Mouse (Mus musculus) limb, embryonic 11.5 days (tissue): Measurements from ENCODE around the gene Acp5. TPM values are rescaled to one million over a fixed set of nuclear protein-coding genes. Genes with fewer than 3 reads are reported as not detected.

Experiments used
- ATAC-seq: fragments of 200-750 bp; cut with Nextera tagmentation; 2 replicates; pipeline ENCODE4 v1.8.0; 2017; ENCODE audit warnings: low read depth; ENCODE audit not compliant: insufficient number of reproducible peaks, low FRiP score, low TSS enrichment
- DNase-seq: peaks from one replicate; pipeline ENCODE4 v3.0.0-alpha.2; 2015; ENCODE audit warnings: low spot score
- H3K27ac ChIP-seq: fragments of 300-500 bp; sonication (generic); replicated peaks from 2 replicates; pipeline ENCODE4 v1.5.1; 2014; ENCODE audit warnings: low read depth, mild to moderate bottlenecking, low read length
- H3K27me3 ChIP-seq: fragments of 300-500 bp; sonication (generic); 2 replicates; pipeline ENCODE4 v1.6.1; 2014; ENCODE audit warnings: mild to moderate bottlenecking, low read length, mixed read lengths; ENCODE audit not compliant: control insufficient read depth, insufficient read depth
- H3K36me3 ChIP-seq: fragments of 300-500 bp; sonication (generic); 2 replicates; pipeline ENCODE4 v1.6.1; 2014; ENCODE audit warnings: mild to moderate bottlenecking, low read length, moderate library complexity, mixed read lengths; ENCODE audit not compliant: control insufficient read depth, insufficient read depth
- H3K4me1 ChIP-seq: fragments of 300-500 bp; sonication (generic); 2 replicates; pipeline ENCODE4 v1.6.1; 2014; ENCODE audit warnings: low read length, mixed read lengths; ENCODE audit not compliant: control insufficient read depth, insufficient read depth
- H3K4me2 ChIP-seq: fragments of 300-500 bp; sonication (generic); 2 replicates; pipeline ENCODE4 v1.6.1; 2014; ENCODE audit warnings: low read depth, mild to moderate bottlenecking, moderate library complexity; ENCODE audit not compliant: severe bottlenecking
- H3K4me3 ChIP-seq: fragments of 300-500 bp; sonication (generic); 2 replicates; pipeline ENCODE4 v1.5.1; 2014; ENCODE audit warnings: low read depth, low read length
- H3K9ac ChIP-seq: fragments of 300-500 bp; sonication (generic); 2 replicates; pipeline ENCODE4 v1.6.1; 2014; ENCODE audit warnings: mild to moderate bottlenecking, low read length
- H3K9me3 ChIP-seq: fragments of 300-500 bp; sonication (generic); 2 replicates; pipeline ENCODE4 v1.6.1; 2016; ENCODE audit warnings: low read length; ENCODE audit not compliant: control insufficient read depth
- whole genome bisulfite sequencing: fragments of 180-500 bp; shearing (Covaris S2); extraction: QIAGEN DNeasy Blood & Tissue Kit; methylation state at CpG from one replicate; pipeline ENCODE4 v1.1.7; 2014; 5-methylcytosine and 5-hydroxymethylcytosine counted together
- polyA plus RNA-seq: library from polyadenylated mRNA; unstranded; fragments of >200 nt; fragmentation: Nextera tagmentation; extraction: Ambion mirVana; gene quantifications from 2 replicates; pipeline ENCODE4 v1.2.1, GENCODE M21; 2014

The Acp5 gene
- polyA plus RNA-seq, result 13.2 and 14.2 TPM in 2 replicates

GRCm38 (mm10) chr9:22135644-22136390 lies at the start of gene Acp5:
TSS of gene Acp5 (minus strand) at chr9:22135711.
- H3K27me3 ChIP-seq, result peaks cover 2% of the 10 kb centered on the region; the same call in 1 of the 2 replicates
- H3K4me3 ChIP-seq, result no peak within 1 kb of the TSS; the same call in 1 of the 2 replicates

GRCm38 (mm10) chr9:22172318-22172717 lies 36.8 kb upstream of the Acp5 start:
- no peak for ATAC-seq
- no peak overlapping the region for H3K9ac ChIP-seq
- no peak for DNase-seq
- no peak overlapping the region for H3K4me2 ChIP-seq
- H3K27ac ChIP-seq, result no peak overlapping the region
- no peaks in the 10 kb centered on the region for H3K4me1 ChIP-seq
- no peak overlapping the region for H3K4me3 ChIP-seq
- H3K27me3 ChIP-seq, result no peaks in the 10 kb centered on the region
- 86% methylated on average over 4 of the region's 4 CpGs for WGBS
- peaks cover 2% of the 10 kb centered on the region; the same call in 1 of the 2 replicates for H3K9me3 ChIP-seq
- H3K36me3 ChIP-seq, result no peaks in the 10 kb centered on the region

More at GRCm38 (mm10) chr9:22135644-22136390, at the start of gene Acp5:
- no peaks in the 10 kb centered on the region for H3K9me3 ChIP-seq
- DNase-seq (no peak), ATAC-seq (no peak)
- H3K27ac ChIP-seq, result no peak within 1 kb of the TSS
- no peak within 1 kb of the TSS for H3K9ac ChIP-seq
- H3K36me3 ChIP-seq, result no peaks in the 10 kb centered on the region
- H3K4me2 ChIP-seq, result peak within 1 kb of the TSS; percentile 8; the same call in 1 of the 2 replicates
- WGBS, result 79% methylated on average over 7 of the region's 7 CpGs
- peaks cover 8% of the 10 kb centered on the region; the same call in 1 of the 2 replicates for H3K4me1 ChIP-seq

DNA sequence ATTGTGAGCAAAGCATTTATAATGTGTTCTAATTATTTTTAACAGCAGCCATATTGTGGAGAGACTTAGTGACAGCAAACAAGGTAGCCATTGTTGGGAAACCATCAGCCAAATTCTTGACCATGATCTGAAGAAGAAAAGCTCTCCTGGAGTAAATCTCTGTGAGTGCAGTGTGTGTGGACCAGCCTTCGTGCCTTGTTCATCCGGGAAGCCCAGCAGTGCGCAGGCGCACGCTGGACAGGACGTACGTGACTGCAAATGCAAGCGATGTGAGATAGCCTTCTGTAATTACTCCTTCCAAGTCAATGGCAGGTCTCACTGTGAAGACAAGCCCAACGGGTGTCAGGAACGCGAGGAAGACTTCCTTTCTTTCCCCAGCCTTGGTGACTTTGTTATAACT lies 33.8 kb upstream of the Acp5 start:
- Histone ChIP-seq H3K4me1 (peaks cover 3% of the 10 kb centered on the region; the same call in 1 of the 2 replicates), H3K4me2 (no peak overlapping the region), H3K4me3 (no peak overlapping the region), H3K36me3 (no peaks in the 10 kb centered on the region), H3K27me3 (no peaks in the 10 kb centered on the region), H3K9ac (no peak overlapping the region), H3K27ac (no peak overlapping the region), H3K9me3 (no peaks in the 10 kb centered on the region; the same call in 1 of the 2 replicates)
- WGBS, result 92% methylated on average over 11 of the region's 11 CpGs
- no peak for ATAC-seq
- DNase-seq, result no peak

- Histone ChIP-seq H3K27ac (no peak overlapping the region), H3K36me3 (no peaks in the 10 kb centered on the region), H3K9me3 (no peaks in the 10 kb centered on the region; the same call in 1 of the 2 replicates), H3K9ac (no peak overlapping the region), H3K4me2 (no peak overlapping the region), H3K4me3 (no peak overlapping the region), H3K27me3 (no peaks in the 10 kb centered on the region), H3K4me1 (peaks cover 3% of the 10 kb centered on the region; the same call in 1 of the 2 replicates)
- DNase-seq (no peak), ATAC-seq (no peak)
- WGBS, result 95% methylated on average over 4 of the region's 4 CpGs
These were observed 32.2 kb upstream of the Acp5 start for GRCm38 (mm10) chr9:22167751-22168150.

DNA sequence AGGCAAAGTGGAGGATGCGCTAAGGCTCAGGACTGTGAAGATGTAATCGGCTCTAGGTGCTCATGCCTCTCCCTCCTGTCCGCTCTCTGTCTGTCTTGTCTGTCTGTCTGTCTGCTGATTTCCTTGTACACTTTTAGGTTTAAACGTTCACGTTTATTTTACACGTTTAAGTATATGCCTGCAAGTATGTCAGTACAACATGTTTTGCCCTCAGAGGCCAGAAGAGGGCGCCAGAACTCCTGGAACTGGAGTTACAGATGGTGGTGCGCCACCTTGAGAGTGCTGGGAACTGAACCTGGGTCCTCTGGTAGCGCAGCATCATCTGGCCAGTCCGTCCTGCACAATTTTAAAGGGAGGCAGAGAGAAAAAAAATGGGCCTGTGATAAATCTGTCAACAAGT lies 31.2 kb upstream of the Acp5 start:
- H3K27ac ChIP-seq, result no peak overlapping the region
- H3K4me2 ChIP-seq, result no peak overlapping the region
- ATAC-seq (no peak), DNase-seq (no peak)
- H3K36me3 ChIP-seq, result no peaks in the 10 kb centered on the region
- 90% methylated on average over 10 of the region's 10 CpGs for WGBS
- peaks cover 3% of the 10 kb centered on the region; the same call in 1 of the 2 replicates for H3K4me1 ChIP-seq
- no peaks in the 10 kb centered on the region for H3K27me3 ChIP-seq
- H3K9me3 ChIP-seq, result no peaks in the 10 kb centered on the region
- no peak overlapping the region for H3K9ac ChIP-seq
- H3K4me3 ChIP-seq, result no peak overlapping the region

DNA sequence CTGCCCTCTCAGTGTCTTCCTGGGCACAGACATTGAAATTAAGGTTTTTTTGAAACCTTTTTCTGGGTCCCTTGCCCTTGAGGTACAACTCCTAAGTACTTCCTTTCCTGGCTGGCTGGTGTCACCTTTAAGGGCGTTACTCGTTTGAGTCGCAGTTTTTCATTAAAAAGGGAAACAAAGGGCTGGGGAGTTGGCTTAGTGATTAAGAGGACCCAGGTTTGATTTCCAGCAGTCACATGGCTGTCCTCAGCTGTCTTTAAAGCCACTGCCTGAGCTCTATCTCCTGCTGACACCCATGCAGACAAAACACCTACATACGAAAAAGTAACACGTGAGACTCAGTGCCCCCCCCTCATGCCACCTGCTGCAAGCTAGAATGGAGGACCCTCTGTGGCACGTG lies 30.5 kb upstream of the Acp5 start:
- peaks cover 3% of the 10 kb centered on the region; the same call in 1 of the 2 replicates for H3K4me1 ChIP-seq
- ATAC-seq (no peak), DNase-seq (no peak)
- no peak overlapping the region for H3K4me2 ChIP-seq
- H3K4me3 ChIP-seq, result no peak overlapping the region
- H3K9ac ChIP-seq, result no peak overlapping the region
- H3K9me3 ChIP-seq, result no peaks in the 10 kb centered on the region
- H3K27me3 ChIP-seq, result no peaks in the 10 kb centered on the region
- WGBS, result 48% methylated on average over 6 of the region's 6 CpGs
- H3K27ac ChIP-seq, result no peak overlapping the region
- H3K36me3 ChIP-seq, result no peaks in the 10 kb centered on the region

- no peak overlapping the region for H3K27ac ChIP-seq
- ATAC-seq (peak; percentile 67), DNase-seq (peak; percentile 77)
- WGBS, result 2% methylated on average over 52 of the region's 54 CpGs
- peak overlapping the region; percentile 63 for H3K9ac ChIP-seq
- H3K4me1 ChIP-seq, result peaks cover 3% of the 10 kb centered on the region; the same call in 1 of the 2 replicates
- no peaks in the 10 kb centered on the region for H3K36me3 ChIP-seq
- peak overlapping the region; percentile 48 for H3K4me3 ChIP-seq
- H3K9me3 ChIP-seq, result no peaks in the 10 kb centered on the region
- peak overlapping the region; percentile 92 for H3K4me2 ChIP-seq
- H3K27me3 ChIP-seq, result no peaks in the 10 kb centered on the region
These were observed 29.5 kb upstream of the Acp5 start for GRCm38 (mm10) chr9:22164711-22165668.

- 83% methylated on average over 7 of the region's 7 CpGs for WGBS
- Histone ChIP-seq H3K27ac (no peak overlapping the region), H3K27me3 (peaks cover 2% of the 10 kb centered on the region; the same call in 1 of the 2 replicates), H3K4me1 (peaks cover 3% of the 10 kb centered on the region; the same call in 1 of the 2 replicates), H3K4me3 (no peak overlapping the region), H3K9ac (no peak overlapping the region), H3K9me3 (no peaks in the 10 kb centered on the region), H3K4me2 (no peak overlapping the region), H3K36me3 (no peaks in the 10 kb centered on the region)
- DNase-seq (no peak), ATAC-seq (no peak)
These were observed 27.4 kb upstream of the Acp5 start for GRCm38 (mm10) chr9:22162912-22163311.
